Mouse (Mus musculus) CH12.LX (cell line): ENCODE results near the gene Wwtr1. TPM values are rescaled to one million over a fixed set of nuclear protein-coding genes. Genes with fewer than 3 reads are reported as not detected.

Source experiments
- DNase-seq: peaks from one replicate; pipeline ENCODE4 v3.0.0-alpha.2; 2013; ENCODE audit errors: extremely low read depth
- H3K27ac ChIP-seq: 2 replicates; pipeline ENCODE4 v1.5.1; 2012; ENCODE audit warnings: low read depth, mild to moderate bottlenecking, control low read depth, moderate library complexity; ENCODE audit not compliant: insufficient read depth
- H3K27me3 ChIP-seq: replicated peaks from 2 replicates; pipeline ENCODE3; 2012; ENCODE audit warnings: inconsistent platforms
- H3K36me3 ChIP-seq, 2 experiments: replicated peaks in 1 of 2; 2 replicates each; pipeline versions ENCODE3 to v1.6.1; 2012; ENCODE audit warnings: inconsistent platforms in 1 of 2, low read length in 1 of 2, mild to moderate bottlenecking in 1 of 2, mixed read lengths in 1 of 2, moderate library complexity in 1 of 2; ENCODE audit not compliant: control insufficient read depth in 1 of 2, insufficient read depth in 1 of 2
- H3K4me1 ChIP-seq, 2 experiments: 2 replicates each; pipeline ENCODE4 v1.6.1; 2012; ENCODE audit warnings: inconsistent platforms in 1 of 2, moderate library complexity in 1 of 2; ENCODE audit not compliant: insufficient read depth in 2 of 2, control insufficient read depth in 1 of 2
- H3K4me2 ChIP-seq: 2 replicates; pipeline ENCODE4 v1.6.1; 2012; ENCODE audit warnings: low read depth, mild to moderate bottlenecking, control low read depth; ENCODE audit not compliant: poor library complexity, insufficient read depth, severe bottlenecking
- H3K4me3 ChIP-seq, 3 experiments: fragments of 150-350 bp in 1 of 3; sonication (generic) in 1 of 3; replicated peaks in 1 of 3; 2 replicates each; pipeline versions ENCODE3 to v1.5.1; 2011 to 2012; ENCODE audit warnings: low read depth in 2 of 3, low read length in 2 of 3, mild to moderate bottlenecking in 2 of 3, moderate library complexity in 2 of 3, control low read depth in 1 of 3, improper control_type of control experiment in 1 of 3, inconsistent platforms in 1 of 3, mixed read lengths in 1 of 3; ENCODE audit not compliant: poor library complexity in 1 of 3
- H3K79me2 ChIP-seq: replicated peaks from 2 replicates; pipeline ENCODE4 v1.6.1; 2012; ENCODE audit warnings: mild to moderate bottlenecking, moderate library complexity; ENCODE audit not compliant: control insufficient read depth, poor library complexity, insufficient read depth, severe bottlenecking; ENCODE audit errors: extremely low read depth
- H3K9ac ChIP-seq: 2 replicates; pipeline ENCODE4 v1.6.1; 2012; ENCODE audit warnings: low read depth, mild to moderate bottlenecking, control low read depth, moderate library complexity; ENCODE audit not compliant: insufficient read depth
- H3K9me3 ChIP-seq: replicated peaks from 2 replicates; pipeline ENCODE3; 2012; ENCODE audit warnings: low read length, inconsistent platforms, mixed read lengths
- BHLHE40 ChIP-seq: IDR thresholded peaks from 2 replicates; pipeline ENCODE4 v1.6.1; 2011; ENCODE audit warnings: mild to moderate bottlenecking, low read depth, low read length, improper control_type of control experiment
- CTCF ChIP-seq, 2 experiments: IDR thresholded peaks in 1 of 2; conservative IDR thresholded peaks in 1 of 2; 2 replicates each; pipeline ENCODE4 v1.5.1; 2011 to 2012; ENCODE audit warnings: low read depth in 2 of 2, low read length in 2 of 2, improper control_type of control experiment in 1 of 2, inconsistent platforms in 1 of 2, mild to moderate bottlenecking in 1 of 2, moderate library complexity in 1 of 2
- EP300 ChIP-seq: IDR thresholded peaks from 2 replicates; pipeline ENCODE4 v1.6.1; 2011; ENCODE audit warnings: low read length, improper control_type of control experiment
- GABPA ChIP-seq: IDR thresholded peaks from 2 replicates; pipeline ENCODE4 v1.6.1; 2012; ENCODE audit warnings: low read depth, low read length, improper control_type of control experiment, inconsistent platforms; ENCODE audit not compliant: insufficient replicate concordance
- HCFC1 ChIP-seq: IDR thresholded peaks from 2 replicates; pipeline ENCODE4 v1.6.1; 2012; ENCODE audit warnings: low read depth, mild to moderate bottlenecking, inconsistent platforms, low read length, improper control_type of control experiment
- IRF4 ChIP-seq: IDR thresholded peaks from 2 replicates; pipeline ENCODE4 v1.6.1; 2014; ENCODE audit warnings: low read depth, mild to moderate bottlenecking, inconsistent platforms, low read length, improper control_type of control experiment
- JUN ChIP-seq: IDR thresholded peaks from 2 replicates; pipeline ENCODE4 v1.6.1; 2011; ENCODE audit warnings: low read depth, mild to moderate bottlenecking, low read length, improper control_type of control experiment, moderate library complexity; ENCODE audit not compliant: insufficient read depth
- KAT2A ChIP-seq: IDR thresholded peaks from 2 replicates; pipeline ENCODE4 v1.6.1; 2012; ENCODE audit warnings: low read length, improper control_type of control experiment, inconsistent platforms; ENCODE audit not compliant: insufficient replicate concordance
- MAFK ChIP-seq: IDR thresholded peaks from 2 replicates; pipeline ENCODE4 v1.6.1; 2011; ENCODE audit warnings: low read length, improper control_type of control experiment; ENCODE audit not compliant: insufficient replicate concordance
- MAX ChIP-seq: IDR thresholded peaks from 2 replicates; pipeline ENCODE4 v1.6.1; 2011; ENCODE audit warnings: low read length, improper control_type of control experiment
- MAZ ChIP-seq: IDR thresholded peaks from 2 replicates; pipeline ENCODE4 v1.6.1; 2012; ENCODE audit warnings: low read depth, mild to moderate bottlenecking, inconsistent platforms, low read length, improper control_type of control experiment, moderate library complexity
- MXI1 ChIP-seq: IDR thresholded peaks from 2 replicates; pipeline ENCODE4 v1.6.1; 2011; ENCODE audit warnings: mild to moderate bottlenecking, low read depth, low read length, improper control_type of control experiment
- MYC ChIP-seq: IDR thresholded peaks from 2 replicates; pipeline ENCODE4 v1.6.1; 2011; ENCODE audit warnings: low read depth, mild to moderate bottlenecking, improper control_type of control experiment, low read length
- NRF1 ChIP-seq: IDR thresholded peaks from 2 replicates; pipeline ENCODE4 v1.6.1; 2014; ENCODE audit warnings: low read depth, mild to moderate bottlenecking, inconsistent platforms, low read length, improper control_type of control experiment, moderate library complexity
- POLR2A ChIP-seq: IDR thresholded peaks from 2 replicates; pipeline ENCODE4 v1.6.1; 2011; ENCODE audit warnings: low read depth, mild to moderate bottlenecking, improper control_type of control experiment, low read length
- POLR2AphosphoS2 ChIP-seq: IDR thresholded peaks from 2 replicates; pipeline ENCODE4 v1.6.1; 2011; ENCODE audit warnings: low read depth, low read length, improper control_type of control experiment
- RAD21 ChIP-seq: IDR thresholded peaks from 2 replicates; pipeline ENCODE4 v1.6.1; 2011; ENCODE audit warnings: low read depth, mild to moderate bottlenecking, low read length, improper control_type of control experiment, moderate library complexity
- TCF12 ChIP-seq: IDR thresholded peaks from 2 replicates; pipeline ENCODE4 v1.6.1; 2014; ENCODE audit warnings: low read depth, mild to moderate bottlenecking, inconsistent platforms, low read length, improper control_type of control experiment
- USF1 ChIP-seq: IDR thresholded peaks from 2 replicates; pipeline ENCODE4 v1.6.1; 2014; ENCODE audit warnings: low read depth, mild to moderate bottlenecking, inconsistent platforms, low read length, improper control_type of control experiment
- USF2 ChIP-seq: conservative IDR thresholded peaks from 2 replicates; pipeline ENCODE4 v1.6.1; 2011; ENCODE audit warnings: low read depth, low read length, improper control_type of control experiment
- ZKSCAN1 ChIP-seq: IDR thresholded peaks from 2 replicates; pipeline ENCODE4 v1.6.1; 2012; ENCODE audit warnings: low read depth, inconsistent platforms, low read length, improper control_type of control experiment, borderline replicate concordance
- ZMIZ1 ChIP-seq: IDR thresholded peaks from 2 replicates; pipeline ENCODE4 v1.6.1; 2012; ENCODE audit warnings: low read depth, mild to moderate bottlenecking, inconsistent platforms, low read length, improper control_type of control experiment
- ZNF384 ChIP-seq: IDR thresholded peaks from 2 replicates; pipeline ENCODE4 v1.6.1; 2012; ENCODE audit warnings: low read depth, low read length, improper control_type of control experiment, inconsistent platforms
- dilution Hi-C: fragments of 300-500 bp; cut with MboI; formaldehyde crosslinking; loops from 2 replicates; pipeline ENCODE4 v1.14.3; 2020; ENCODE audit warnings: low sequenced_read_pairs; ENCODE audit not compliant: extremely low pct_unique_long_range_greater_than_20kb, extremely low pct_ligation_motif_present
- in situ Hi-C: fragments of 300-500 bp; cut with MboI; formaldehyde crosslinking; loops from 3 replicates; pipeline ENCODE4 v1.14.3; 2019; ENCODE audit warnings: low sequenced_read_pairs, low pct_ligation_motif_present, low pct_unique_long_range_greater_than_20kb, mixed read lengths
- polyA plus RNA-seq: library from polyadenylated mRNA; unstranded; fragments of >175 nt; gene quantifications from 2 replicates; pipeline ENCODE4 v1.2.1, GENCODE M21; 2012; ENCODE audit warnings: low read depth; ENCODE audit not compliant: insufficient read length
- total RNA-seq, 2 experiments: library from RNA; depleted of rRNA; stranded (reverse); fragments of 300-350 nt in 1 of 2; fragments of >200 nt in 1 of 2; gene quantifications; 2 replicates each; pipeline ENCODE4 v1.2.3; 2012 to 2014

Wwtr1 gene
- total and polyA plus RNA-seq, 3 experiments = 12.8 to 14.8 (median 13.5) TPM

GRCm38 (mm10) chr3:57585967-57586366 is 10.3 kb upstream of the Wwtr1 start:
- no peaks in the 10 kb centered on the region for H3K9me3 ChIP-seq
- H3K79me2 ChIP-seq = no peaks in the 10 kb centered on the region
- H3K9ac ChIP-seq = no peak overlapping the region
- H3K4me3 ChIP-seq = no peak overlapping the region
- no peaks in the 10 kb centered on the region for H3K36me3 ChIP-seq
- H3K4me2 ChIP-seq = no peak overlapping the region
- no peak for DNase-seq
- in situ Hi-C loops (no loop called here), dilution Hi-C loops (no loop called here)
- H3K27ac ChIP-seq = no peak overlapping the region
- H3K27me3 ChIP-seq = no peaks in the 10 kb centered on the region
- TF ChIP-seq ZKSCAN1 (no peak), EP300 (no peak), USF1 (no peak), MAX (no peak), TCF12 (no peak), JUN (no peak), POLR2AphosphoS2 (no peak)
- H3K4me1 ChIP-seq = no peaks in the 10 kb centered on the region

- dilution Hi-C loops = no loop called here
- Histone ChIP-seq H3K36me3 (no peaks in the 10 kb centered on the region), H3K27me3 (no peaks in the 10 kb centered on the region), H3K27ac (no peak overlapping the region), H3K79me2 (no peaks in the 10 kb centered on the region), H3K9ac (no peak overlapping the region), H3K4me3 (no peak overlapping the region), H3K4me1 (no peaks in the 10 kb centered on the region), H3K4me2 (no peak overlapping the region), H3K9me3 (no peaks in the 10 kb centered on the region)
- TF ChIP-seq IRF4 = no peak
- no peak for TF ChIP-seq RAD21
- no peak for TF ChIP-seq GABPA
- TF ChIP-seq NRF1 = no peak
- TF ChIP-seq MAZ = no peak
- no peak for TF ChIP-seq MXI1
- no peak for TF ChIP-seq MAFK
- no peak for TF ChIP-seq BHLHE40
- no peak for TF ChIP-seq CTCF (conservative IDR thresholded peaks at IDR 0.05 in 1 of 2, IDR thresholded peaks at IDR 0.05 in 1 of 2; ENCODE audit: low read depth in 2 of 2, low read length in 2 of 2)
- TF ChIP-seq ZNF384 = no peak
- TF ChIP-seq EP300 = no peak
- TF ChIP-seq MYC = no peak
- no peak for TF ChIP-seq ZMIZ1
- no peak for TF ChIP-seq TCF12
- no peak for TF ChIP-seq HCFC1
- TF ChIP-seq POLR2A = no peak
- TF ChIP-seq KAT2A = no peak
- no peak for TF ChIP-seq USF2
- in situ Hi-C loops = no loop called here
- DNase-seq = no peak
Measured at GRCm38 (mm10) chr3:57583533-57583932, 7.8 kb upstream of the Wwtr1 start.
